Mouse (Mus musculus): ENCODE data around the gene Nfkbia.

Nfkbia gene

GRCm38 (mm10) chr12:55460900-55461299 lies 31.5 kb downstream of the Nfkbia start:
- Histone ChIP-seq H3K9me3 (ENCODE audit: low read length) (no peaks in the 10 kb centered on the region), H3K27me3 (ENCODE audit: insufficient read depth, low read length) (peaks cover 9% of the 10 kb centered on the region; the same call in 1 of the 2 replicates), H3K4me3 (replicated peaks; ENCODE audit: low read length) (no peak overlapping the region), H3K36me3 (ENCODE audit: insufficient read depth, low read length) (no peaks in the 10 kb centered on the region), H3K4me1 (replicated peaks; ENCODE audit: low read depth, low read length) (peaks cover 72% of the 10 kb centered on the region)
- TF ChIP-seq NANOG (IDR thresholded peaks at IDR 0.05; ENCODE audit: borderline replicate concordance, low read length) (no peak), POU5F1 (IDR thresholded peaks at IDR 0.05; ENCODE audit: borderline replicate concordance, low read length) (no peak), CTCF (conservative IDR thresholded peaks at IDR 0.05; ENCODE audit: low read length) (no peak)

GRCm38 (mm10) chr12:55459739-55460138 lies 32.7 kb downstream of the Nfkbia start:
- Histone ChIP-seq H3K36me3 (ENCODE audit: insufficient read depth, low read length) (no peaks in the 10 kb centered on the region), H3K27me3 (ENCODE audit: insufficient read depth, low read length) (0 out of 2 replicates have a peak, but pooled peaks cover 7% of the 10 kb centered on the region), H3K4me3 (replicated peaks; ENCODE audit: low read length) (no peak overlapping the region), H3K9me3 (ENCODE audit: low read length) (no peaks in the 10 kb centered on the region), H3K4me1 (replicated peaks; ENCODE audit: low read depth, low read length) (peaks cover 69% of the 10 kb centered on the region)
- TF ChIP-seq NANOG (IDR thresholded peaks at IDR 0.05; ENCODE audit: borderline replicate concordance, low read length) (no peak), POU5F1 (IDR thresholded peaks at IDR 0.05; ENCODE audit: borderline replicate concordance, low read length) (no peak), CTCF (conservative IDR thresholded peaks at IDR 0.05; ENCODE audit: low read length) (no peak)

GRCm38 (mm10) chr12:55456893-55457292 lies 35.6 kb downstream of the Nfkbia start:
- peak overlapping the region; percentile 21; the same call in 1 of the 2 replicates for H3K4me3 ChIP-seq (replicated peaks; ENCODE audit: low read length)
- H3K4me1 ChIP-seq (replicated peaks; ENCODE audit: low read depth, low read length) = peaks cover 49% of the 10 kb centered on the region
- peaks cover 7% of the 10 kb centered on the region; the same call in 1 of the 2 replicates for H3K27me3 ChIP-seq (ENCODE audit: insufficient read depth, low read length)
- H3K36me3 ChIP-seq (ENCODE audit: insufficient read depth, low read length) = no peaks in the 10 kb centered on the region
- TF ChIP-seq POU5F1 (IDR thresholded peaks at IDR 0.05; ENCODE audit: borderline replicate concordance, low read length) (no peak), CTCF (conservative IDR thresholded peaks at IDR 0.05; ENCODE audit: low read length) (no peak), NANOG (IDR thresholded peaks at IDR 0.05; ENCODE audit: borderline replicate concordance, low read length) (no peak)
- H3K9me3 ChIP-seq (ENCODE audit: low read length) = no peaks in the 10 kb centered on the region

- Histone ChIP-seq H3K4me1 (replicated peaks; ENCODE audit: low read depth, low read length) (peaks cover 43% of the 10 kb centered on the region), H3K36me3 (ENCODE audit: insufficient read depth, low read length) (no peaks in the 10 kb centered on the region), H3K4me3 (replicated peaks; ENCODE audit: low read length) (0 out of 2 replicates have a peak overlapping the region, but pooled peaks have one; percentile 13), H3K27me3 (ENCODE audit: insufficient read depth, low read length) (peaks cover 7% of the 10 kb centered on the region; the same call in 1 of the 2 replicates), H3K9me3 (ENCODE audit: low read length) (no peaks in the 10 kb centered on the region)
- no peak for TF ChIP-seq POU5F1 (IDR thresholded peaks at IDR 0.05; ENCODE audit: borderline replicate concordance, low read length)
- no peak for TF ChIP-seq CTCF (conservative IDR thresholded peaks at IDR 0.05; ENCODE audit: low read length)
- no peak for TF ChIP-seq NANOG (IDR thresholded peaks at IDR 0.05; ENCODE audit: borderline replicate concordance, low read length)
Measured at GRCm38 (mm10) chr12:55456136-55456535, 36.3 kb downstream of the Nfkbia start.

GRCm38 (mm10) chr12:55455206-55455605 lies 37.2 kb downstream of the Nfkbia start:
- Histone ChIP-seq H3K9me3 (ENCODE audit: low read length) (no peaks in the 10 kb centered on the region), H3K4me1 (replicated peaks; ENCODE audit: low read depth, low read length) (peaks cover 45% of the 10 kb centered on the region), H3K27me3 (ENCODE audit: insufficient read depth, low read length) (peaks cover 7% of the 10 kb centered on the region; the same call in 1 of the 2 replicates), H3K36me3 (ENCODE audit: insufficient read depth, low read length) (no peaks in the 10 kb centered on the region), H3K4me3 (replicated peaks; ENCODE audit: low read length) (0 out of 2 replicates have a peak overlapping the region, but pooled peaks have one; percentile 35)
- no peak for TF ChIP-seq NANOG (IDR thresholded peaks at IDR 0.05; ENCODE audit: borderline replicate concordance, low read length)
- no peak for TF ChIP-seq CTCF (conservative IDR thresholded peaks at IDR 0.05; ENCODE audit: low read length)
- TF ChIP-seq POU5F1 (IDR thresholded peaks at IDR 0.05; ENCODE audit: borderline replicate concordance, low read length) = no peak

GRCm38 (mm10) chr12:55453924-55454323 lies 38.5 kb downstream of the Nfkbia start:
- TF ChIP-seq POU5F1 (IDR thresholded peaks at IDR 0.05; ENCODE audit: borderline replicate concordance, low read length) = no peak
- no peak for TF ChIP-seq CTCF (conservative IDR thresholded peaks at IDR 0.05; ENCODE audit: low read length)
- TF ChIP-seq NANOG (IDR thresholded peaks at IDR 0.05; ENCODE audit: borderline replicate concordance, low read length) = no peak
- H3K4me3 ChIP-seq (replicated peaks; ENCODE audit: low read length) = no peak overlapping the region
- no peaks in the 10 kb centered on the region for H3K36me3 ChIP-seq (ENCODE audit: insufficient read depth, low read length)
- H3K4me1 ChIP-seq (replicated peaks; ENCODE audit: low read depth, low read length) = peaks cover 50% of the 10 kb centered on the region
- peaks cover 7% of the 10 kb centered on the region; the same call in 1 of the 2 replicates for H3K27me3 ChIP-seq (ENCODE audit: insufficient read depth, low read length)
- no peaks in the 10 kb centered on the region for H3K9me3 ChIP-seq (ENCODE audit: low read length)

GRCm38 (mm10) chr12:55452839-55453238 lies 39.6 kb downstream of the Nfkbia start:
- Histone ChIP-seq H3K36me3 (ENCODE audit: insufficient read depth, low read length) (no peaks in the 10 kb centered on the region), H3K4me3 (replicated peaks; ENCODE audit: low read length) (no peak overlapping the region), H3K9me3 (ENCODE audit: low read length) (no peaks in the 10 kb centered on the region), H3K4me1 (replicated peaks; ENCODE audit: low read depth, low read length) (peaks cover 45% of the 10 kb centered on the region), H3K27me3 (ENCODE audit: insufficient read depth, low read length) (peaks cover 1% of the 10 kb centered on the region; the same call in 1 of the 2 replicates)
- TF ChIP-seq NANOG (IDR thresholded peaks at IDR 0.05; ENCODE audit: borderline replicate concordance, low read length) (no peak), POU5F1 (IDR thresholded peaks at IDR 0.05; ENCODE audit: borderline replicate concordance, low read length) (no peak), CTCF (conservative IDR thresholded peaks at IDR 0.05; ENCODE audit: low read length) (no peak)

GRCm38 (mm10) chr12:55450421-55450820 lies 42.0 kb downstream of the Nfkbia start:
- Histone ChIP-seq H3K9me3 (ENCODE audit: low read length) (no peaks in the 10 kb centered on the region), H3K36me3 (ENCODE audit: insufficient read depth, low read length) (no peaks in the 10 kb centered on the region), H3K27me3 (ENCODE audit: insufficient read depth, low read length) (no peaks in the 10 kb centered on the region; the same call in 1 of the 2 replicates), H3K4me1 (replicated peaks; ENCODE audit: low read depth, low read length) (peaks cover 46% of the 10 kb centered on the region), H3K4me3 (replicated peaks; ENCODE audit: low read length) (peak overlapping the region; percentile 43)
- TF ChIP-seq POU5F1 (IDR thresholded peaks at IDR 0.05; ENCODE audit: borderline replicate concordance, low read length) = no peak
- no peak for TF ChIP-seq NANOG (IDR thresholded peaks at IDR 0.05; ENCODE audit: borderline replicate concordance, low read length)
- TF ChIP-seq CTCF (conservative IDR thresholded peaks at IDR 0.05; ENCODE audit: low read length) = no peak

- no peaks in the 10 kb centered on the region for H3K36me3 ChIP-seq (ENCODE audit: insufficient read depth, low read length)
- no peak overlapping the region for H3K4me3 ChIP-seq (replicated peaks; ENCODE audit: low read length)
- no peak for TF ChIP-seq NANOG (IDR thresholded peaks at IDR 0.05; ENCODE audit: borderline replicate concordance, low read length)
- no peak for TF ChIP-seq CTCF (conservative IDR thresholded peaks at IDR 0.05; ENCODE audit: low read length)
- no peak for TF ChIP-seq POU5F1 (IDR thresholded peaks at IDR 0.05; ENCODE audit: borderline replicate concordance, low read length)
- H3K9me3 ChIP-seq (ENCODE audit: low read length) = no peaks in the 10 kb centered on the region
- H3K4me1 ChIP-seq (replicated peaks; ENCODE audit: low read depth, low read length) = peaks cover 47% of the 10 kb centered on the region
- peaks cover 2% of the 10 kb centered on the region; the same call in 1 of the 2 replicates for H3K27me3 ChIP-seq (ENCODE audit: insufficient read depth, low read length)
Measured at GRCm38 (mm10) chr12:55449048-55449447, 43.4 kb downstream of the Nfkbia start.
